Mouse (Mus musculus) lung, adult 2 months (tissue): ENCODE measurements at regions not wholly inside any gene's neighbourhood (a gene's known extent, or its start where the extent isn't known, plus 50 kb on each side); places are given as distances from the start of the nearest gene placed in this dataset.
A peak's percentile ranks its signal among the peaks of the same experiment; 100 is the strongest.

Source experiments
- CTCF ChIP-seq: fragments of 200-500 bp; IDR thresholded peaks from 2 replicates; pipeline ENCODE4 v1.5.1; 2011; ENCODE audit warnings: mild to moderate bottlenecking, low read length, control low read depth; ENCODE audit not compliant: insufficient read depth
- POLR2A ChIP-seq: fragments of 200-500 bp; IDR thresholded peaks from 2 replicates; pipeline ENCODE4 v1.6.1; 2011; ENCODE audit warnings: low read depth, mild to moderate bottlenecking, control low read depth, low read length, borderline replicate concordance; ENCODE audit errors: extremely low read depth

GRCm38 (mm10) chr8:92158219-92158618 lies 199.2 kb upstream of the Irx5 start:
- no peak for TF ChIP-seq CTCF
- peak; percentile 28; the same call in 1 of the 2 replicates for TF ChIP-seq POLR2A
